Mouse (Mus musculus): ENCODE data around the gene Eddm3b.

DNA sequence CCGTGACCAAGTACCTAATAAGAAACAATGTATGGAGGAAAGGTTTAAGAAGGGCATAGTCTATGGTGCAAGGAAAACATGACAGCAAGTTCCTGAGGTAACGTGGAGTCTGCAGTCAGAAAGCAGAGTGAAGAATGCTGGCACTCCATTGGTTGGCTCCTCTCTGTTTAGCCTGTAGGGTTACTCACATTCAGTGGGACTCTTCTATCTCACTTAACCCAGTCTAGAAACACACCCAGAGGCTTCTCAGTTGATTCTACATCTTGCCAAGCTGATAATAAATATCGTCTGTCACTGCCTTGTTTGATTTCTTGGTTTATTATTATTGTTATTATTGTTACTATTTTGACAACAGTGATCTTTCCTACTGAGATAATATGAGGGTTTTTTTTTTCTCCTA, 28.3 kb downstream of the Eddm3b start:
- TF ChIP-seq CTCF (IDR thresholded peaks at IDR 0.05; ENCODE audit: low read depth) = no peak
- TF ChIP-seq EP300 (IDR thresholded peaks at IDR 0.05; ENCODE audit: low read depth) = peak; percentile 57

Data from liver, postnatal 0 days (tissue).